7 mouse cellular contexts compared by ENCODE assay signal in genomic region chr2:156991470-156992319, GRCm38 (mm10). TPM values are rescaled to one million over a fixed set of nuclear protein-coding genes. Genes with fewer than 3 reads are reported as not detected.
DNase-seq lines count a peak whose midpoint lies in the region; ATAC-seq lines count a peak whose summit lies in the region.

TSS of gene Ndrg3 (minus strand) at chr2:156992056.

- peak within 1 kb of the TSS; percentile 64; the same call in 1 of the 2 replicates for H3K27ac ChIP-seq in embryonic facial prominence, embryonic 12.5 days
- H3K27ac ChIP-seq in limb, embryonic 11.5 days (replicated peaks; ENCODE audit: low read depth, low read length): no peak within 1 kb of the TSS
- peak within 1 kb of the TSS; percentile 87 for H3K27ac ChIP-seq in midbrain, embryonic 14.5 days (replicated peaks; ENCODE audit: low read depth, low read length)

- peak within 1 kb of the TSS; percentile 87 for H3K4me3 ChIP-seq in embryonic facial prominence, embryonic 12.5 days
- peak within 1 kb of the TSS; percentile 91 for H3K4me3 ChIP-seq in limb, embryonic 11.5 days (ENCODE audit: low read depth, low read length)
- peak within 1 kb of the TSS; percentile 89 for H3K4me3 ChIP-seq in midbrain, embryonic 14.5 days (replicated peaks; ENCODE audit: low read depth, low read length)

- ATAC-seq in embryonic facial prominence, embryonic 12.5 days (ENCODE audit: insufficient number of reproducible peaks, insufficient read depth, low FRiP score, low TSS enrichment): peak; percentile 94
- ATAC-seq in limb, embryonic 11.5 days (ENCODE audit: insufficient number of reproducible peaks, low FRiP score, low TSS enrichment, low read depth): peak; percentile 93
- peak; percentile 95 for ATAC-seq in midbrain, embryonic 14.5 days (ENCODE audit: low FRiP score, low TSS enrichment)

- H3K9me3 ChIP-seq in embryonic facial prominence, embryonic 12.5 days: no peaks in the 10 kb centered on the region
- H3K9me3 ChIP-seq in limb, embryonic 11.5 days (ENCODE audit: control insufficient read depth, low read length): no peaks in the 10 kb centered on the region
- no peaks in the 10 kb centered on the region for H3K9me3 ChIP-seq in midbrain, embryonic 14.5 days (ENCODE audit: control insufficient read depth, low read length)

- peaks cover 24% of the 10 kb centered on the region for H3K36me3 ChIP-seq in embryonic facial prominence, embryonic 12.5 days
- peaks cover 5% of the 10 kb centered on the region; the same call in 1 of the 2 replicates for H3K36me3 ChIP-seq in limb, embryonic 11.5 days (ENCODE audit: control insufficient read depth, insufficient read depth, low read length)
- 0 out of 2 replicates have a peak, but pooled peaks cover 3% of the 10 kb centered on the region for H3K36me3 ChIP-seq in midbrain, embryonic 14.5 days (ENCODE audit: control insufficient read depth, insufficient read depth, low read length)

- peak within 1 kb of the TSS; percentile 90 for H3K9ac ChIP-seq in embryonic facial prominence, embryonic 12.5 days
- peak within 1 kb of the TSS; percentile 76 for H3K9ac ChIP-seq in limb, embryonic 11.5 days (ENCODE audit: low read length)
- peak within 1 kb of the TSS; percentile 86 for H3K9ac ChIP-seq in midbrain, embryonic 14.5 days (replicated peaks; ENCODE audit: low read length)

- peak; percentile 95 for DNase-seq in adrenal gland, postnatal 25 days
- DNase-seq in heart, adult 11 months: peak; percentile 99
- DNase-seq in kidney, adult 18-20 months: peak; percentile 96
- DNase-seq in limb, embryonic 11.5 days (ENCODE audit: low spot score): peak; percentile 95
- peak; percentile 99 for DNase-seq in midbrain, embryonic 14.5 days
- peak; percentile 94 to 97 for DNase-seq in spleen, adult 18-20 months

- H3K4me1 ChIP-seq in embryonic facial prominence, embryonic 12.5 days: peaks cover 10% of the 10 kb centered on the region
- peaks cover 6% of the 10 kb centered on the region; the same call in 1 of the 2 replicates for H3K4me1 ChIP-seq in limb, embryonic 11.5 days (ENCODE audit: control insufficient read depth, insufficient read depth, low read length)
- H3K4me1 ChIP-seq in midbrain, embryonic 14.5 days (ENCODE audit: control insufficient read depth, insufficient read depth, low read length): peaks cover 10% of the 10 kb centered on the region

- H3K4me2 ChIP-seq in embryonic facial prominence, embryonic 12.5 days (replicated peaks): peak within 1 kb of the TSS; percentile 87
- H3K4me2 ChIP-seq in limb, embryonic 11.5 days (ENCODE audit: low read depth, severe bottlenecking): peak within 1 kb of the TSS; percentile 92
- peak within 1 kb of the TSS; percentile 95 for H3K4me2 ChIP-seq in midbrain, embryonic 14.5 days (ENCODE audit: low read length)

- no peaks in the 10 kb centered on the region for H3K27me3 ChIP-seq in embryonic facial prominence, embryonic 12.5 days
- no peaks in the 10 kb centered on the region for H3K27me3 ChIP-seq in limb, embryonic 11.5 days (ENCODE audit: control insufficient read depth, insufficient read depth, low read length)
- H3K27me3 ChIP-seq in midbrain, embryonic 14.5 days (ENCODE audit: control insufficient read depth, insufficient read depth, low read length): no peaks in the 10 kb centered on the region

- under 1% methylated on average over 64 of the region's 66 CpGs for whole genome bisulfite sequencing in embryonic facial prominence, embryonic 12.5 days
- WGBS in limb, embryonic 11.5 days: under 1% methylated on average over 66 of the region's 66 CpGs
- under 1% methylated on average over 66 of the region's 66 CpGs for WGBS in midbrain, embryonic 14.5 days

RNA-seq across cellular contexts. Expression of gene Ndrg3, which starts in this region (rescaled TPM):
- 49.6 and 55.3 TPM in 2 replicates for total RNA-seq in adrenal gland, postnatal 25 days (2021)
- 45.3 and 46.1 TPM in 2 replicates for polyA plus RNA-seq in embryonic facial prominence, embryonic 12.5 days (2016; fragmentation: Nextera tagmentation; extraction: Ambion mirVana)
- 40.3 and 40.7 TPM in 2 replicates for polyA plus RNA-seq in limb, embryonic 11.5 days (2014; fragmentation: Nextera tagmentation; extraction: Ambion mirVana)
- 99.3 and 105 TPM in 2 replicates for polyA plus RNA-seq in midbrain, embryonic 14.5 days (2014; fragmentation: Nextera tagmentation; extraction: Ambion mirVana)
